Mouse (Mus musculus): ENCODE measurements around the gene Dtx4. TPM values are rescaled to one million over a fixed set of nuclear protein-coding genes. Genes with fewer than 3 reads are reported as not detected.

Dtx4 gene
- polyA plus RNA-seq, 1 experiment from 2014 or later: 8.0 TPM

- Histone ChIP-seq H3K27me3 (no peaks in the 10 kb centered on the region), H3K4me3 (no peak overlapping the region), H3K4me2 (no peak overlapping the region), H3K27ac (no peak overlapping the region), H3K9me3 (no peaks in the 10 kb centered on the region), H3K9ac (no peak overlapping the region), H3K4me1 (peaks cover 11% of the 10 kb centered on the region; the same call in 1 of the 2 replicates), H3K36me3 (peaks cover 17% of the 10 kb centered on the region)
- 87% methylated on average over 7 of the region's 7 CpGs for WGBS
- ATAC-seq (ENCODE audit: insufficient number of reproducible peaks, low FRiP score, low TSS enrichment, low read depth): no peak
Observed at GRCm38 (mm10) chr19:12491636-12492035, 9.6 kb downstream of the Dtx4 start.

- Histone ChIP-seq H3K4me1 (peaks cover 11% of the 10 kb centered on the region; the same call in 1 of the 2 replicates), H3K27me3 (no peaks in the 10 kb centered on the region), H3K9ac (no peak overlapping the region), H3K4me3 (no peak overlapping the region), H3K36me3 (peaks cover 17% of the 10 kb centered on the region), H3K4me2 (no peak overlapping the region), H3K9me3 (no peaks in the 10 kb centered on the region), H3K27ac (no peak overlapping the region)
- 83% methylated on average over 11 of the region's 11 CpGs for WGBS
- ATAC-seq (ENCODE audit: insufficient number of reproducible peaks, low FRiP score, low TSS enrichment, low read depth): no peak
Observed at GRCm38 (mm10) chr19:12489675-12490570, 11.3 kb downstream of the Dtx4 start.

GRCm38 (mm10) chr19:12488969-12489674, 12.1 kb downstream of the Dtx4 start:
- WGBS: 33% methylated on average over 8 of the region's 8 CpGs
- no peak overlapping the region for H3K4me2 ChIP-seq
- H3K4me1 ChIP-seq: peaks cover 11% of the 10 kb centered on the region; the same call in 1 of the 2 replicates
- no peaks in the 10 kb centered on the region for H3K9me3 ChIP-seq
- no peaks in the 10 kb centered on the region for H3K27me3 ChIP-seq
- no peak overlapping the region for H3K27ac ChIP-seq
- H3K36me3 ChIP-seq: peaks cover 17% of the 10 kb centered on the region
- no peak for ATAC-seq (ENCODE audit: insufficient number of reproducible peaks, low FRiP score, low TSS enrichment, low read depth)
- H3K4me3 ChIP-seq: no peak overlapping the region
- no peak overlapping the region for H3K9ac ChIP-seq

- Histone ChIP-seq H3K27me3 (no peaks in the 10 kb centered on the region), H3K4me3 (no peak overlapping the region), H3K4me1 (peaks cover 11% of the 10 kb centered on the region; the same call in 1 of the 2 replicates), H3K36me3 (peaks cover 17% of the 10 kb centered on the region), H3K9me3 (no peaks in the 10 kb centered on the region), H3K9ac (no peak overlapping the region), H3K27ac (no peak overlapping the region), H3K4me2 (no peak overlapping the region)
- no peak for ATAC-seq (ENCODE audit: insufficient number of reproducible peaks, low FRiP score, low TSS enrichment, low read depth)
- WGBS: 33% methylated on average over 9 of the region's 9 CpGs
Observed at GRCm38 (mm10) chr19:12488205-12488966, 12.9 kb downstream of the Dtx4 start.

GRCm38 (mm10) chr19:12487511-12488204, 13.6 kb downstream of the Dtx4 start:
- WGBS: 89% methylated on average over 12 of the region's 12 CpGs
- no peak overlapping the region for H3K27ac ChIP-seq

GRCm38 (mm10) chr19:12486875-12487274, 14.4 kb downstream of the Dtx4 start:
- peaks cover 13% of the 10 kb centered on the region for H3K36me3 ChIP-seq
- no peaks in the 10 kb centered on the region for H3K27me3 ChIP-seq
- peaks cover 11% of the 10 kb centered on the region; the same call in 1 of the 2 replicates for H3K4me1 ChIP-seq
- H3K27ac ChIP-seq: no peak overlapping the region
- H3K4me2 ChIP-seq: no peak overlapping the region
- WGBS: 78% methylated on average over 6 of the region's 6 CpGs
- H3K9ac ChIP-seq: no peak overlapping the region
- ATAC-seq (ENCODE audit: insufficient number of reproducible peaks, low FRiP score, low TSS enrichment, low read depth): no peak
- H3K9me3 ChIP-seq: no peaks in the 10 kb centered on the region
- H3K4me3 ChIP-seq: no peak overlapping the region

More at GRCm38 (mm10) chr19:12487511-12488204, 13.6 kb downstream of the Dtx4 start:
- Histone ChIP-seq H3K9ac (no peak overlapping the region), H3K27me3 (no peaks in the 10 kb centered on the region), H3K9me3 (no peaks in the 10 kb centered on the region), H3K4me1 (peaks cover 11% of the 10 kb centered on the region; the same call in 1 of the 2 replicates), H3K36me3 (peaks cover 17% of the 10 kb centered on the region), H3K4me2 (no peak overlapping the region), H3K4me3 (no peak overlapping the region)
- ATAC-seq (ENCODE audit: insufficient number of reproducible peaks, low FRiP score, low TSS enrichment, low read depth): no peak

GRCm38 (mm10) chr19:12485631-12486030, 15.6 kb downstream of the Dtx4 start:
- H3K9me3 ChIP-seq: no peaks in the 10 kb centered on the region
- H3K27ac ChIP-seq: no peak overlapping the region
- H3K36me3 ChIP-seq: peaks cover 6% of the 10 kb centered on the region
- H3K27me3 ChIP-seq: no peaks in the 10 kb centered on the region
- H3K9ac ChIP-seq: no peak overlapping the region
- peaks cover 11% of the 10 kb centered on the region; the same call in 1 of the 2 replicates for H3K4me1 ChIP-seq
- ATAC-seq (ENCODE audit: insufficient number of reproducible peaks, low FRiP score, low TSS enrichment, low read depth): no peak
- WGBS: 66% methylated on average over 3 of the region's 3 CpGs
- no peak overlapping the region for H3K4me3 ChIP-seq
- H3K4me2 ChIP-seq: no peak overlapping the region

GRCm38 (mm10) chr19:12485223-12485622, 16.0 kb downstream of the Dtx4 start:
- Histone ChIP-seq H3K9me3 (no peaks in the 10 kb centered on the region), H3K27ac (no peak overlapping the region), H3K27me3 (no peaks in the 10 kb centered on the region), H3K9ac (no peak overlapping the region), H3K4me3 (no peak overlapping the region), H3K4me2 (no peak overlapping the region), H3K36me3 (peaks cover 4% of the 10 kb centered on the region), H3K4me1 (peaks cover 11% of the 10 kb centered on the region; the same call in 1 of the 2 replicates)
- WGBS: 72% methylated on average over 13 of the region's 13 CpGs
- ATAC-seq (ENCODE audit: insufficient number of reproducible peaks, low FRiP score, low TSS enrichment, low read depth): no peak

GRCm38 (mm10) chr19:12484210-12484609, 17.0 kb downstream of the Dtx4 start:
- Histone ChIP-seq H3K4me2 (no peak overlapping the region), H3K9me3 (no peaks in the 10 kb centered on the region), H3K4me1 (peaks cover 11% of the 10 kb centered on the region; the same call in 1 of the 2 replicates), H3K36me3 (peaks cover 4% of the 10 kb centered on the region; the same call in 1 of the 2 replicates), H3K4me3 (no peak overlapping the region), H3K27me3 (no peaks in the 10 kb centered on the region), H3K27ac (no peak overlapping the region), H3K9ac (no peak overlapping the region)
- ATAC-seq (ENCODE audit: insufficient number of reproducible peaks, low FRiP score, low TSS enrichment, low read depth): no peak
- WGBS: 60% methylated on average over 4 of the region's 4 CpGs

- 31% methylated on average over 4 of the region's 4 CpGs for WGBS
- Histone ChIP-seq H3K36me3 (peaks cover 4% of the 10 kb centered on the region; the same call in 1 of the 2 replicates), H3K9ac (no peak overlapping the region), H3K4me2 (no peak overlapping the region), H3K9me3 (no peaks in the 10 kb centered on the region), H3K27me3 (no peaks in the 10 kb centered on the region), H3K4me3 (no peak overlapping the region), H3K27ac (no peak overlapping the region), H3K4me1 (0 out of 2 replicates have a peak, but pooled peaks cover 8% of the 10 kb centered on the region)
- no peak for ATAC-seq (ENCODE audit: insufficient number of reproducible peaks, low FRiP score, low TSS enrichment, low read depth)
Observed at GRCm38 (mm10) chr19:12483782-12484181, 17.5 kb downstream of the Dtx4 start.

GRCm38 (mm10) chr19:12478369-12478768, 22.9 kb downstream of the Dtx4 start:
- no peak overlapping the region for H3K4me3 ChIP-seq
- no peak overlapping the region for H3K9ac ChIP-seq
- H3K4me2 ChIP-seq: no peak overlapping the region
- H3K27me3 ChIP-seq: no peaks in the 10 kb centered on the region
- no peak overlapping the region for H3K27ac ChIP-seq
- peaks cover 21% of the 10 kb centered on the region for H3K4me1 ChIP-seq
- H3K9me3 ChIP-seq: no peaks in the 10 kb centered on the region
- 74% methylated on average over 6 of the region's 6 CpGs for WGBS
- no peak for ATAC-seq (ENCODE audit: insufficient number of reproducible peaks, low FRiP score, low TSS enrichment, low read depth)
- peaks cover 4% of the 10 kb centered on the region; the same call in 1 of the 2 replicates for H3K36me3 ChIP-seq
